Mouse (Mus musculus): ENCODE results near the gene Naaladl2. TPM values are rescaled to one million over a fixed set of nuclear protein-coding genes. Genes with fewer than 3 reads are reported as not detected.

Naaladl2 gene
- polyA plus RNA-seq, 1 experiment, result not detected

- no peaks in the 10 kb centered on the region for H3K4me1 ChIP-seq (ENCODE audit: control insufficient read depth, insufficient read depth, low read length)
- TF ChIP-seq CTCF (IDR thresholded peaks at IDR 0.05; ENCODE audit: low read depth, low read length) (no peak), POLR2A (IDR thresholded peaks at IDR 0.05; ENCODE audit: borderline replicate concordance, low read depth, low read length) (no peak)
- no peak overlapping the region for H3K27ac ChIP-seq (ENCODE audit: insufficient read depth, low read depth, low read length)
- H3K4me3 ChIP-seq (ENCODE audit: insufficient read depth, low read length), result no peak overlapping the region
Measured at GRCm38 (mm10) chr3:24796739-24797138, 347.3 kb downstream of the Naaladl2 start.

DNA sequence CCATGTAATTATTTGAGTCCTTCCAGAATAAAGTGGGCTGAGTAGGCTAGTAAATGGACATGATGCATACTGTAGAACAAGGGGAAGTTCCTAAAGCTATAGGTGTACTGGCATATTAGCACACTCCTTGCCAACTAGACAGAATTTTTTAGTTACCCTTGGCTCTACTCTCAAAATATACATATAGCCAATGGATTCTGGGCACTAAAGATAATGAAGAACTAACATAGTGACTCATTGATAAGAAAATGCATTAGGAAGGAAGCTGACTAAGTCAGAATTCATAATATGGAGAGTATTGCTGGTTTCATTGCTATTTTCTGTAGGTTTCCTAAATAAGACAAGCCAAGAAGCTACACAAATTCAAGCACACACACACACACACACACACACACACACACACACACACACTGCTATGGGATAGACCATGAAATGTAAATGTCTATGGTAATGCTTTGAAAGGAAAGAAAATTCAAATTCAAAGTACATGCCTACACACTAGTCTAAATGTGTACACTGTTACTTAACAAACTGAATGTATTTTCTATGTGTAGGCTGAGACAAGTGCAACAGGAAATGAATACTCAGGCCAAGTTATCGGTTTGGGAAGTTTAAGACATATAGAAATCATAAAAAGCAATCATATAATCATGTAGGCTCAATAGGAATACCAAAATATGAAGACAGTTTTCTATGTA lies 356.5 kb downstream of the Naaladl2 start:
- TF ChIP-seq CTCF (IDR thresholded peaks at IDR 0.05; ENCODE audit: low read depth, low read length), result no peak
- TF ChIP-seq POLR2A (IDR thresholded peaks at IDR 0.05; ENCODE audit: borderline replicate concordance, low read depth, low read length), result no peak
- no peak overlapping the region for H3K4me3 ChIP-seq (ENCODE audit: insufficient read depth, low read length)
- H3K4me1 ChIP-seq (ENCODE audit: control insufficient read depth, insufficient read depth, low read length), result no peaks in the 10 kb centered on the region
- no peak overlapping the region for H3K27ac ChIP-seq (ENCODE audit: insufficient read depth, low read depth, low read length)

- H3K27ac ChIP-seq (ENCODE audit: insufficient read depth, low read depth, low read length), result no peak overlapping the region
- H3K4me3 ChIP-seq (ENCODE audit: insufficient read depth, low read length), result no peak overlapping the region
- no peak for TF ChIP-seq CTCF (IDR thresholded peaks at IDR 0.05; ENCODE audit: low read depth, low read length)
- no peak for TF ChIP-seq POLR2A (IDR thresholded peaks at IDR 0.05; ENCODE audit: borderline replicate concordance, low read depth, low read length)
- H3K4me1 ChIP-seq (ENCODE audit: control insufficient read depth, insufficient read depth, low read length), result no peaks in the 10 kb centered on the region
Measured at GRCm38 (mm10) chr3:24784108-24784507, 360.0 kb downstream of the Naaladl2 start.

- no peaks in the 10 kb centered on the region for H3K4me1 ChIP-seq (ENCODE audit: control insufficient read depth, insufficient read depth, low read length)
- TF ChIP-seq POLR2A (IDR thresholded peaks at IDR 0.05; ENCODE audit: borderline replicate concordance, low read depth, low read length) (no peak), CTCF (IDR thresholded peaks at IDR 0.05; ENCODE audit: low read depth, low read length) (no peak)
- no peak overlapping the region for H3K4me3 ChIP-seq (ENCODE audit: insufficient read depth, low read length)
- no peak overlapping the region for H3K27ac ChIP-seq (ENCODE audit: insufficient read depth, low read depth, low read length)
Measured at GRCm38 (mm10) chr3:24783462-24783829, 360.6 kb downstream of the Naaladl2 start.

GRCm38 (mm10) chr3:24782784-24783461 lies 361.1 kb downstream of the Naaladl2 start:
- no peak overlapping the region for H3K27ac ChIP-seq (ENCODE audit: insufficient read depth, low read depth, low read length)
- TF ChIP-seq CTCF (IDR thresholded peaks at IDR 0.05; ENCODE audit: low read depth, low read length), result no peak
- no peak for TF ChIP-seq POLR2A (IDR thresholded peaks at IDR 0.05; ENCODE audit: borderline replicate concordance, low read depth, low read length)
- H3K4me3 ChIP-seq (ENCODE audit: insufficient read depth, low read length), result no peak overlapping the region
- no peaks in the 10 kb centered on the region for H3K4me1 ChIP-seq (ENCODE audit: control insufficient read depth, insufficient read depth, low read length)

DNA sequence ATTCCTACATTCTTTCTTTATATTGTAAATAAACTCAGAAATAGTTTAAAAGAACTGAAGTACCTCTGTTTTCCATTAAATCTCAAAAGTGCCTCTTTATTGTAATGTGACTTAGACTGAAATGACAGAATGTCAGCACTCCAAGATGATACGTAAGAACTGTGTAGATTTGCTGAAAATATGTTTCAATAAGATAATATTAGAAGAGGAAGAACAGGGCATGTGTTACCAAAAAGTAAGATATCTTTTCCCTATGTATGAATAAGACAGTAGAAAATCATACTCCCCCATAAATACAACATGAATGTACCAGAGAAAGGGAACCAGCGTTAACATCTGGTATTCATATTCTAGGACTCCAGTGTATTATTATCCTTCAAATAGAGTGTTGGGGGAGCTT lies 362.4 kb downstream of the Naaladl2 start:
- H3K27ac ChIP-seq (ENCODE audit: insufficient read depth, low read depth, low read length), result no peak overlapping the region
- H3K4me1 ChIP-seq (ENCODE audit: control insufficient read depth, insufficient read depth, low read length), result no peaks in the 10 kb centered on the region
- H3K4me3 ChIP-seq (ENCODE audit: insufficient read depth, low read length), result no peak overlapping the region
- TF ChIP-seq CTCF (IDR thresholded peaks at IDR 0.05; ENCODE audit: low read depth, low read length) (no peak), POLR2A (IDR thresholded peaks at IDR 0.05; ENCODE audit: borderline replicate concordance, low read depth, low read length) (no peak)

GRCm38 (mm10) chr3:24778416-24778815 lies 365.6 kb downstream of the Naaladl2 start:
- no peak for TF ChIP-seq POLR2A (IDR thresholded peaks at IDR 0.05; ENCODE audit: borderline replicate concordance, low read depth, low read length)
- no peak for TF ChIP-seq CTCF (IDR thresholded peaks at IDR 0.05; ENCODE audit: low read depth, low read length)
- H3K27ac ChIP-seq (ENCODE audit: insufficient read depth, low read depth, low read length), result no peak overlapping the region
- no peaks in the 10 kb centered on the region for H3K4me1 ChIP-seq (ENCODE audit: control insufficient read depth, insufficient read depth, low read length)
- H3K4me3 ChIP-seq (ENCODE audit: insufficient read depth, low read length), result no peak overlapping the region

DNA sequence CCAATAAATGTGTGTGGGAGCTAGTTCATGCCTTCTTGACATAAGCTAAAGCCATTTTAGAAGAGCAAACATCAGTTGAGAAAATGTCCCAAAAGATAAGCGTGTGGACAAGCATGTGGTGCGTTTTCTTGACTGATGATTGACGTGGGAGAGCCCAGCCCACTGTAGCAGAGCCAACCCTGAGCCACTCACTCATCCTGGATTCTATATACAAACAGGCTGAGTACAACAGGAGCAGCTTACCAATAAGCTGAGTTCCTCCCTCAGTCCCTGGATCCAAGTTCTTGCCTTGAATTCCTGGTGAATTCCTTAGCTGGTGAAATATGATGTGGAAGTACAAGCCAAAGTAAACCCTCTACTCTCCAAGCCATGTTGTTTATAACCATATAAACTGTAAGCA lies 395.0 kb downstream of the Naaladl2 start:
- TF ChIP-seq POLR2A (IDR thresholded peaks at IDR 0.05; ENCODE audit: borderline replicate concordance, low read depth, low read length) (no peak), CTCF (IDR thresholded peaks at IDR 0.05; ENCODE audit: low read depth, low read length) (no peak)
- Histone ChIP-seq H3K27ac (ENCODE audit: insufficient read depth, low read depth, low read length) (no peak overlapping the region), H3K4me3 (ENCODE audit: insufficient read depth, low read length) (no peak overlapping the region), H3K4me1 (ENCODE audit: control insufficient read depth, insufficient read depth, low read length) (no peaks in the 10 kb centered on the region)

GRCm38 (mm10) chr3:24747182-24747856 lies 396.7 kb downstream of the Naaladl2 start:
- no peak overlapping the region for H3K4me3 ChIP-seq (ENCODE audit: insufficient read depth, low read length)
- H3K4me1 ChIP-seq (ENCODE audit: control insufficient read depth, insufficient read depth, low read length), result no peaks in the 10 kb centered on the region
- TF ChIP-seq POLR2A (IDR thresholded peaks at IDR 0.05; ENCODE audit: borderline replicate concordance, low read depth, low read length), result no peak
- no peak for TF ChIP-seq CTCF (IDR thresholded peaks at IDR 0.05; ENCODE audit: low read depth, low read length)
- no peak overlapping the region for H3K27ac ChIP-seq (ENCODE audit: insufficient read depth, low read depth, low read length)

DNA sequence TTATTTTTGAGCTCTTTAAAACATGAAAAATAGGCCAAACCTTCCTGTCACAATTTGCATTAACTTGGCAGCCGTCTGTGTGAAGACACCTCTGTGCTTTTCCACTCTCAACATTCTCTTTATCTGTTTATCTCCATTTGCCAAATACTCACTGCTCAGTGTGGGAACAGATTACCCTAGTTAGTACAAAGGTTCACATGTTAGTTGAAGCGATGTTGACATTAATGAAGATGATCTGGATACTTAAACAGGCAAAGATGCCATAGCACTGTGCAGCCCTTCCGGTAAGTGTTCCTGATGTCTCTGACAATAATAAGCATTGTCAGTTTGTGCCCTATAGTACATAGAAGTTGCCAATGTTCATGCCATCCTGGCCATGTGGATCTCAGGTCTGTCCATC lies 400.1 kb downstream of the Naaladl2 start:
- H3K4me3 ChIP-seq (ENCODE audit: insufficient read depth, low read length), result no peak overlapping the region
- no peak for TF ChIP-seq POLR2A (IDR thresholded peaks at IDR 0.05; ENCODE audit: borderline replicate concordance, low read depth, low read length)
- TF ChIP-seq CTCF (IDR thresholded peaks at IDR 0.05; ENCODE audit: low read depth, low read length), result no peak
- H3K4me1 ChIP-seq (ENCODE audit: control insufficient read depth, insufficient read depth, low read length), result no peaks in the 10 kb centered on the region
- no peak overlapping the region for H3K27ac ChIP-seq (ENCODE audit: insufficient read depth, low read depth, low read length)

All from bone marrow macrophage, adult 2 months (primary cell).